In genomic region chr1:136234595-136235092, GRCm38 (mm10) we compare ENCODE assay signal across 8 mouse cellular contexts. TPM values are rescaled to one million over a fixed set of nuclear protein-coding genes. Genes with fewer than 3 reads are reported as not detected.
DNase-seq lines count a peak whose midpoint lies in the region; ATAC-seq and TF ChIP-seq lines count a peak whose summit lies in the region.
"Had no signal": no experiment of that assay in that cellular context is flagged by ENCODE, and none has a peak within 500 bp of the region (broad histone marks: within the 10 kb centered on the region; RNA-seq: fewer than 3 reads in every experiment).

No protein-coding gene starts in this region.

- under 1% methylated on average over 9 of the region's 9 CpGs for WGBS in thymus, adult 2 months
- under 1% methylated on average over 9 of the region's 9 CpGs for WGBS in forebrain, embryonic 16.5 days
- WGBS in liver, postnatal 0 days (ENCODE audit: insufficient replicate concordance): 3% methylated on average over 9 of the region's 9 CpGs

- no peak overlapping the region for H3K27ac ChIP-seq in thymus, adult 2 months (ENCODE audit: control insufficient read depth, insufficient read depth, low read length)
- H3K27ac ChIP-seq in forebrain, embryonic 16.5 days (ENCODE audit: low read length): no peak overlapping the region
- no peak overlapping the region for H3K27ac ChIP-seq in liver, postnatal 0 days (ENCODE audit: low read depth)

- ATAC-seq in forebrain, embryonic 16.5 days: no peak; the same call in 1 of the 2 replicates
- ATAC-seq in liver, postnatal 0 days: no peak

- DNase-seq in thymus, adult 2 months: no peak
- no peak for DNase-seq in thymus, postnatal 4 days
- no peak for DNase-seq in liver, postnatal 0 days
- no peak for DNase-seq in urinary bladder, postnatal 25 days (ENCODE audit: low spot score)
- DNase-seq in Muller cell, postnatal 12 days (ENCODE audit: inconsistent ontology term): no peak
- DNase-seq in layer of hippocampus, postnatal 36 days: no peak
- DNase-seq: thymus, adult 18-20 months had no signal

- H3K9ac ChIP-seq in forebrain, embryonic 16.5 days (replicated peaks; ENCODE audit: low read depth, low read length): peak overlapping the region; percentile 65
- 0 out of 2 replicates have a peak overlapping the region, but pooled peaks have one; percentile 30 for H3K9ac ChIP-seq in liver, postnatal 0 days (replicated peaks)

- H3K27me3 ChIP-seq in thymus, adult 2 months (ENCODE audit: control insufficient read depth, insufficient read depth, low read length): no peaks in the 10 kb centered on the region; the same call in 1 of the 2 replicates
- no peaks in the 10 kb centered on the region for H3K27me3 ChIP-seq in forebrain, embryonic 16.5 days (replicated peaks; ENCODE audit: control insufficient read depth, insufficient read depth, low read length)
- H3K27me3 ChIP-seq in liver, postnatal 0 days (ENCODE audit: insufficient read depth, low read length): peaks cover 30% of the 10 kb centered on the region

- no peak for TF ChIP-seq POLR2A in thymus, adult 2 months (IDR thresholded peaks at IDR 0.05; ENCODE audit: control insufficient read depth, extremely low read depth, insufficient read depth, low read length, poor library complexity)

- no peaks in the 10 kb centered on the region for H3K36me3 ChIP-seq in thymus, adult 2 months (ENCODE audit: control insufficient read depth, insufficient read depth, low read length)
- H3K36me3 ChIP-seq in forebrain, embryonic 16.5 days (ENCODE audit: control insufficient read depth, insufficient read depth): no peaks in the 10 kb centered on the region
- no peaks in the 10 kb centered on the region for H3K36me3 ChIP-seq in liver, postnatal 0 days (replicated peaks; ENCODE audit: insufficient read depth, low read length)

- H3K4me2 ChIP-seq in forebrain, embryonic 16.5 days (ENCODE audit: low read length): peak overlapping the region; percentile 88
- peak overlapping the region; percentile 87 for H3K4me2 ChIP-seq in liver, postnatal 0 days (ENCODE audit: low read depth, low read length)

- no peak for TF ChIP-seq EP300 in liver, postnatal 0 days (IDR thresholded peaks at IDR 0.05; ENCODE audit: low read depth)

- TF ChIP-seq CTCF in thymus, adult 2 months (IDR thresholded peaks at IDR 0.05; ENCODE audit: borderline replicate concordance, control insufficient read depth, extremely low read depth, insufficient read depth, low read length, poor library complexity): no peak
- peak; percentile 48; the same call in 1 of the 2 replicates for TF ChIP-seq CTCF in liver, postnatal 0 days (IDR thresholded peaks at IDR 0.05; ENCODE audit: low read depth)

- peaks cover 24% of the 10 kb centered on the region for H3K4me1 ChIP-seq in thymus, adult 2 months (replicated peaks; ENCODE audit: control insufficient read depth, insufficient read depth, low read length)
- peaks cover 31% of the 10 kb centered on the region for H3K4me1 ChIP-seq in forebrain, embryonic 16.5 days (replicated peaks; ENCODE audit: control insufficient read depth, insufficient read depth, low read length)
- peaks cover 8% of the 10 kb centered on the region for H3K4me1 ChIP-seq in liver, postnatal 0 days (ENCODE audit: insufficient read depth)

- H3K4me3 ChIP-seq in thymus, adult 2 months (ENCODE audit: control insufficient read depth, insufficient read depth, low read length): peak overlapping the region; percentile 60
- H3K4me3 ChIP-seq in forebrain, embryonic 16.5 days (replicated peaks; ENCODE audit: low read length): peak overlapping the region; percentile 72
- H3K4me3 ChIP-seq in liver, postnatal 0 days (ENCODE audit: low read depth, low read length): peak overlapping the region; percentile 57

- H3K9me3 ChIP-seq in forebrain, embryonic 16.5 days (ENCODE audit: control insufficient read depth, low read length): no peaks in the 10 kb centered on the region
- no peaks in the 10 kb centered on the region for H3K9me3 ChIP-seq in liver, postnatal 0 days (ENCODE audit: low read length)

RNA-seq across cellular contexts. Expression of gene Inava, which starts 0.6 kb away (rescaled TPM):
- 8.5 and 9.7 TPM in 2 replicates for polyA plus RNA-seq in thymus, adult 2 months (2012; rRNA removed)
- polyA plus RNA-seq in forebrain, embryonic 16.5 days (2015; fragmentation: Nextera tagmentation; extraction: Ambion mirVana): 4.2 and 5.2 TPM in 2 replicates
- polyA plus RNA-seq in liver, postnatal 0 days (2015; fragmentation: Nextera tagmentation; extraction: Ambion mirVana): 0.09 TPM in 2 replicates
- total RNA-seq in layer of hippocampus, postnatal 36 days (2021): 1 to 10 TPM; 3.3 to 4.3 TPM

RNA-seq across cellular contexts. Expression of gene Mroh3, which starts 22.0 kb away (rescaled TPM):
- polyA plus RNA-seq in thymus, adult 2 months (2012; rRNA removed): 0.10 and 0.11 TPM in 2 replicates
- 0.16 TPM in 1 of 2 replicates, not detected in the other for polyA plus RNA-seq in forebrain, embryonic 16.5 days (2015; fragmentation: Nextera tagmentation; extraction: Ambion mirVana)
- polyA plus RNA-seq in liver, postnatal 0 days (2015; fragmentation: Nextera tagmentation; extraction: Ambion mirVana): not detected in 2 replicates
- total RNA-seq in layer of hippocampus, postnatal 36 days (2021): 1 to 10 TPM; 1.4 to 1.6 TPM

RNA-seq across cellular contexts. Expression of gene Gpr25, which starts 26.0 kb away (rescaled TPM):
- 24.4 and 41.7 TPM in 2 replicates for polyA plus RNA-seq in thymus, adult 2 months (2012; rRNA removed)
- polyA plus RNA-seq in forebrain, embryonic 16.5 days (2015; fragmentation: Nextera tagmentation; extraction: Ambion mirVana): not detected in 2 replicates
- polyA plus RNA-seq in liver, postnatal 0 days (2015; fragmentation: Nextera tagmentation; extraction: Ambion mirVana): not detected in 2 replicates
- total RNA-seq in layer of hippocampus, postnatal 36 days (2021): 1 to 10 TPM; 5.1 to 6.0 TPM

Comparison
In these comparisons a context has a peak if more than half of its experiments do, and no peak if none do; other contexts are left out.
1. RNA of gene Gpr25, which starts 26.0 kb away (polyA plus RNA-seq): 24.4 to 41.7 TPM in thymus, adult 2 months; not detected in forebrain, embryonic 16.5 days and not detected in liver, postnatal 0 days; every median in the first group is over 10 times any median in the second.
2. Peak in every context shown above with its lines, with median percentiles within 50 percentile points of each other: H3K4me3 ChIP-seq.